Mouse (Mus musculus) right cerebral cortex, adult 2 months (tissue): ENCODE results near the gene 1700025G04Rik.

ENCODE experiments used
- DNase-seq, 2 experiments: peaks; one replicate each; pipeline ENCODE4 v3.0.0; 2021 to 2022; ENCODE audit warnings: low spot score in 2 of 2

The 1700025G04Rik gene

GRCm38 (mm10) chr1:152076222-152076845, 13.6 kb downstream of the 1700025G04Rik start:
- no peak for DNase-seq

- DNase-seq = no peak
Observed at GRCm38 (mm10) chr1:152075725-152076124, 14.2 kb downstream of the 1700025G04Rik start.

GRCm38 (mm10) chr1:152070441-152070840, 19.5 kb downstream of the 1700025G04Rik start:
- no peak for DNase-seq

GRCm38 (mm10) chr1:152069745-152070144, 20.2 kb downstream of the 1700025G04Rik start:
- DNase-seq = no peak

- no peak for DNase-seq
Observed at GRCm38 (mm10) chr1:152067919-152068318, 22.0 kb downstream of the 1700025G04Rik start.

- DNase-seq = no peak
Observed at GRCm38 (mm10) chr1:152065527-152065926, 24.4 kb downstream of the 1700025G04Rik start.

GRCm38 (mm10) chr1:152063357-152064145, 26.4 kb downstream of the 1700025G04Rik start:
- no peak for DNase-seq

GRCm38 (mm10) chr1:152061745-152062144, 28.2 kb downstream of the 1700025G04Rik start:
- no peak for DNase-seq

GRCm38 (mm10) chr1:152060265-152060664, 29.7 kb downstream of the 1700025G04Rik start:
- no peak for DNase-seq

GRCm38 (mm10) chr1:152058776-152059175, 31.1 kb downstream of the 1700025G04Rik start:
- DNase-seq = no peak

GRCm38 (mm10) chr1:152053112-152053511, 36.8 kb downstream of the 1700025G04Rik start:
- DNase-seq = no peak

GRCm38 (mm10) chr1:152051858-152052257, 38.1 kb downstream of the 1700025G04Rik start:
- no peak for DNase-seq

GRCm38 (mm10) chr1:152050037-152050436, 39.9 kb downstream of the 1700025G04Rik start:
- DNase-seq = no peak

GRCm38 (mm10) chr1:152048291-152048690, 41.6 kb downstream of the 1700025G04Rik start:
- peak; percentile 33 to 42 for DNase-seq

- no peak for DNase-seq
Observed at GRCm38 (mm10) chr1:152047416-152047815, 42.5 kb downstream of the 1700025G04Rik start.

GRCm38 (mm10) chr1:152043453-152043852, 46.5 kb downstream of the 1700025G04Rik start:
- no peak for DNase-seq

GRCm38 (mm10) chr1:152042409-152042808, 47.5 kb downstream of the 1700025G04Rik start:
- no peak for DNase-seq

GRCm38 (mm10) chr1:152041005-152041404, 48.9 kb downstream of the 1700025G04Rik start:
- DNase-seq = no peak

- no peak for DNase-seq
Observed at GRCm38 (mm10) chr1:152040053-152040452, 49.9 kb downstream of the 1700025G04Rik start.

- DNase-seq = peak in 1 of 2 experiments; percentile 40
Observed at GRCm38 (mm10) chr1:152039588-152039987, 50.3 kb downstream of the 1700025G04Rik start.

- DNase-seq = no peak
Observed at GRCm38 (mm10) chr1:152038086-152038485, 51.8 kb downstream of the 1700025G04Rik start.

GRCm38 (mm10) chr1:152037589-152037988, 52.3 kb downstream of the 1700025G04Rik start:
- DNase-seq = no peak

- DNase-seq = no peak
Observed at GRCm38 (mm10) chr1:152034766-152035165, 55.2 kb downstream of the 1700025G04Rik start.
